Mouse (Mus musculus): ENCODE results near the gene Nprl3. TPM values are rescaled to one million over a fixed set of nuclear protein-coding genes. Genes with fewer than 3 reads are reported as not detected.

Nprl3 gene
- 4.8 and 5.8 TPM in 2 replicates for polyA plus RNA-seq (2012)

DNA sequence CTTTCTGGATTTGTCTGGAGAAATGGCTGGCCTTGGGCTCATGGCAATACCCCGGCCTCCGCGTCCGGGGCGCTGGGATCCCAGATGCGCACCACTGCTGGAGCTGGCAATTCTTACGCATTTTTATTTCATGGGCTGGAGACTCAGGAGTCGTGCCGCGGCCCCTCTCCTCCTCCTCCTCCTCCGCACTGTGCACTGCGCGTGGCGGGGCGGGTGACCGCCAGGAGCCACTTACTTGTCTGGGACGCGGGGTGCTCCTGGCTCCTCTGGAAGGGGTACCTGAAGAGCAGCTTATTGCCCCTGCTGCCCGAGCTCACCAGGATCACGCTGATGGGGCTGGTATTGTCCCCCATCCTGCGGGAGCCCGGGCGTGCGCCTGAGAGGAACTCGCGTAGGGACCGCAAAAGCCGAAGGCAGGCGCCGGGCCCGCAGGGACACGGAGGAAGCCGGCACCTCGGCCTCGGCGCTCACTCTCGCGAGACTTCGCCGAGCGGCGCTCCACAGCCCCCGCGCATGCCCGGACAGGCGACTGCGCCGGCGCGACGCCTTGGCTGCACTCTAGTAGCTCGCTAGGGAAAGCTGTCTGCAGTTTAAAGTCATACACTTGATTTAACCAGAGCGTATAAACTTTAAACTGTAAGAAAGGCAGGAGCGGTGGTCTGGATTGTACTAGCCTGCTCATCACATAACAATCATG, at the start of gene Nprl3:
Gene Nprl3, minus strand, starts transcription at position 520 of the 697 bp plus-strand sequence.
- no peaks in the 10 kb centered on the region for H3K27me3 ChIP-seq (ENCODE audit: control insufficient read depth)

DNA sequence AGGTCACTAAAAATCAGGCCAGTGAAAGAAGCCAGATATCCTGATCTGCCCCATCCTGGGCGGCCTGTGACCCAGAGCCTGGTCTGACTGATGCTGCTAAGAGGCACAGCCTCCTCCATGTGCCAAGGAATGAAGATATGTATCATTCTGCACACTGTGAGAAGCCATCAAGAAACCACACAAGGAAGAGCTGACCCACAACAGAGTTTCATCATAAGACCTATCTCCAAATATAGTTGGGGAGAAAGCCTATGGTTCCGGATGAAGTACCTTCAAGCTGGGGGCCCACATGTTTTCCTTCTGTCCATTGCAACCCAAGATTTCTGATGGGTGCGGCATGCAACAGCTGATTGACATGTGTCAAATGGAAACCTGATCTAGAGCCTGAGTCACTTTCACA, 48.5 kb upstream of the Nprl3 start:
- Histone ChIP-seq H3K36me3 (ENCODE audit: control insufficient read depth) (no peaks in the 10 kb centered on the region), H3K4me3 (replicated peaks) (no peak overlapping the region), H3K27me3 (ENCODE audit: control insufficient read depth) (peaks cover 29% of the 10 kb centered on the region), H3K4me1 (ENCODE audit: control insufficient read depth) (peaks cover 11% of the 10 kb centered on the region), H3K9me3 (ENCODE audit: control insufficient read depth, low read length) (no peaks in the 10 kb centered on the region)
- TF ChIP-seq GATA1 (IDR thresholded peaks at IDR 0.05; ENCODE audit: low read length), result no peak
- TF ChIP-seq TAL1 (IDR thresholded peaks at IDR 0.05; ENCODE audit: low read length), result no peak

More for the DNA sequence above, at the start of gene Nprl3:
- peak within 1 kb of the TSS; percentile 83 for H3K4me3 ChIP-seq (replicated peaks)
- TF ChIP-seq GATA1 (IDR thresholded peaks at IDR 0.05; ENCODE audit: low read length) (no peak), TAL1 (IDR thresholded peaks at IDR 0.05; ENCODE audit: low read length) (no peak)
- H3K9me3 ChIP-seq (ENCODE audit: control insufficient read depth, low read length), result no peaks in the 10 kb centered on the region
- peaks cover 64% of the 10 kb centered on the region for H3K36me3 ChIP-seq (ENCODE audit: control insufficient read depth)
- H3K4me1 ChIP-seq (ENCODE audit: control insufficient read depth), result peaks cover 98% of the 10 kb centered on the region

DNA sequence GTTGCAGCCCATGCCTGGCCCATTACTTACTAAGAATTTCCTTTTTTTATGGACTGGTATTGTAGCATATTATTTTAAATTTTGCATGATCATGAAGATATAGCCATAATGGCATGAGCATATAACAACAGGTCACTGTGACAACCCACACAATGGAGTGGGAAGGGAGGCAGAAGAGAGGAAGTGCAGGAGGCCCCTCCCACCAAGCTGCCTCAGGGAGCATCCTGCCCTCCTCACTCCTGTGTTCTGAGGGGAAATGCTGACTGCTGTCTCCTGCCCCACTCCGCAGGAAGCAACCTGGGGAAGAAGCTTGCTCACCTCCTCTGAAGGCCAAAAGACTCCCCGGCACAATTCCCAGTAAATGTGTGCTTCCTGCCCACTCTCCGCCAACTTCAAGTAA, 42.4 kb upstream of the Nprl3 start:
- Histone ChIP-seq H3K36me3 (ENCODE audit: control insufficient read depth) (peaks cover 12% of the 10 kb centered on the region), H3K27me3 (ENCODE audit: control insufficient read depth) (peaks cover 32% of the 10 kb centered on the region)
- no peak for TF ChIP-seq TAL1 (IDR thresholded peaks at IDR 0.05; ENCODE audit: low read length)
- TF ChIP-seq GATA1 (IDR thresholded peaks at IDR 0.05; ENCODE audit: low read length), result no peak

DNA sequence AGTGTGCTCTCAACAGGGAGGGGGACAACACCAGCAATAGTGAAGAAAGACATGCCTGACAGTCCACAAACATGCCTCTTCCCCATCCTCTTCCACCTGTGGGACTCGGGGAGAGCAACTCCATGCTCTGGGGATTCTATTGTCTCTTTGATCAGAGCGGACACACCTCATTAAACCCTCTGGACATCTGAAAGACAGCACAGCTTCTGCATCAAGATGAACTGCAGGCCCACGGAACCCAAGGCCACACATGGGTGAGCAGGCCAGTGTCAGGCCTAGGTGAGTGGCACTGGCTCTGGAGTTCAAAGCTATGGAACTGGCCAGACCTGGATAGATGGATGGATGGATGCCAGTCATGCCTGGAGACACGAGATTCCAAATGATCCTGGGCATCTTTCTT, 41.9 kb upstream of the Nprl3 start:
- Histone ChIP-seq H3K36me3 (ENCODE audit: control insufficient read depth) (peaks cover 16% of the 10 kb centered on the region), H3K4me3 (replicated peaks) (no peak overlapping the region), H3K4me1 (ENCODE audit: control insufficient read depth) (peaks cover 16% of the 10 kb centered on the region), H3K27me3 (ENCODE audit: control insufficient read depth) (peaks cover 30% of the 10 kb centered on the region), H3K9me3 (ENCODE audit: control insufficient read depth, low read length) (no peaks in the 10 kb centered on the region; the same call in 1 of the 2 replicates)
- TF ChIP-seq TAL1 (IDR thresholded peaks at IDR 0.05; ENCODE audit: low read length), result no peak
- no peak for TF ChIP-seq GATA1 (IDR thresholded peaks at IDR 0.05; ENCODE audit: low read length)

More for the DNA sequence above, 42.4 kb upstream of the Nprl3 start:
- Histone ChIP-seq H3K4me3 (replicated peaks) (no peak overlapping the region), H3K4me1 (ENCODE audit: control insufficient read depth) (peaks cover 16% of the 10 kb centered on the region), H3K9me3 (ENCODE audit: control insufficient read depth, low read length) (no peaks in the 10 kb centered on the region; the same call in 1 of the 2 replicates)

DNA sequence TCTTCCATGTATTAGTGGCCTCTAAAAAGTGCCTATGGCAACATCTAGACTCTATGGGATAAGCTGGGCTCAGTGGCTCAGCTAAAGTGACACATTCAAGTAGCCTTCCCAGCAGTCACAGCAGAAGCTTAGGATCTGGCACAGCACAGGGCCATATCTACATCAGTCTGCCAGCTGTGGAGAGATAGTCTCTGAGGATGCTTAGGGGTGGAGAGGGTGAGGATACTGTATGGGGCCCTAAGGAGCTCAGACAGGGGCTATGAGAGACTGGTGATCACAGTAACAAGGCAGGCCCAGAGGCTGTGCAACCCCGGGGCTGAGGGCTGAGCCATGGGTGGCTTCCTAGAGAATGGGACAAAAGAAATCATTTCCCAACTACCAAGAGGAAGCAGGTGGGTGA, 39.5 kb upstream of the Nprl3 start:
- peaks cover 35% of the 10 kb centered on the region for H3K4me1 ChIP-seq (ENCODE audit: control insufficient read depth)
- H3K27me3 ChIP-seq (ENCODE audit: control insufficient read depth), result peaks cover 35% of the 10 kb centered on the region
- no peak for TF ChIP-seq GATA1 (IDR thresholded peaks at IDR 0.05; ENCODE audit: low read length)
- TF ChIP-seq TAL1 (IDR thresholded peaks at IDR 0.05; ENCODE audit: low read length), result no peak
- peaks cover 41% of the 10 kb centered on the region for H3K36me3 ChIP-seq (ENCODE audit: control insufficient read depth)
- H3K4me3 ChIP-seq (replicated peaks), result peak overlapping the region; percentile 11
- H3K9me3 ChIP-seq (ENCODE audit: control insufficient read depth, low read length), result no peaks in the 10 kb centered on the region; the same call in 1 of the 2 replicates

DNA sequence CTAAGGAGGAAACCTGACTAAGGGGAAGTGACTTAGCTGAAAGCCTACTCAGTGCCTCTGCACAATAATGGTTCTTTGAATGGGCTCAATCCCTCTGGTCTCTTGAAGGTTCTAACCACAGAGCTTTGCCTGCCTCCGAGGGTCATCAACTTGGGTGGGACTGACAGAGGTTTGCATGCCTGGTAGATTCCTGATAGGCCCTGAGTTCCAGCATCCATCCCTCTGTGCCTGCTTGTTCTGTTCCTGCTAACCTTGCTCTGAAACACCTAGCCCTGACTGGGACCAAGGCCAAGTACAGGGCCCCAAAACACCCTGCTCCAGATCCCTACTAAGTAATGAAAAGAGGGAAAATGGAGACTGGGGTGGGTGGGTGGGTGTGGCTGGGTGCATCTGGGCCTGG, 35.9 kb upstream of the Nprl3 start:
- H3K9me3 ChIP-seq (ENCODE audit: control insufficient read depth, low read length), result no peaks in the 10 kb centered on the region; the same call in 1 of the 2 replicates
- peaks cover 58% of the 10 kb centered on the region for H3K36me3 ChIP-seq (ENCODE audit: control insufficient read depth)
- no peak for TF ChIP-seq GATA1 (IDR thresholded peaks at IDR 0.05; ENCODE audit: low read length)
- peak overlapping the region; percentile 25 for H3K4me3 ChIP-seq (replicated peaks)
- H3K27me3 ChIP-seq (ENCODE audit: control insufficient read depth), result peaks cover 26% of the 10 kb centered on the region
- peaks cover 56% of the 10 kb centered on the region for H3K4me1 ChIP-seq (ENCODE audit: control insufficient read depth)

DNA sequence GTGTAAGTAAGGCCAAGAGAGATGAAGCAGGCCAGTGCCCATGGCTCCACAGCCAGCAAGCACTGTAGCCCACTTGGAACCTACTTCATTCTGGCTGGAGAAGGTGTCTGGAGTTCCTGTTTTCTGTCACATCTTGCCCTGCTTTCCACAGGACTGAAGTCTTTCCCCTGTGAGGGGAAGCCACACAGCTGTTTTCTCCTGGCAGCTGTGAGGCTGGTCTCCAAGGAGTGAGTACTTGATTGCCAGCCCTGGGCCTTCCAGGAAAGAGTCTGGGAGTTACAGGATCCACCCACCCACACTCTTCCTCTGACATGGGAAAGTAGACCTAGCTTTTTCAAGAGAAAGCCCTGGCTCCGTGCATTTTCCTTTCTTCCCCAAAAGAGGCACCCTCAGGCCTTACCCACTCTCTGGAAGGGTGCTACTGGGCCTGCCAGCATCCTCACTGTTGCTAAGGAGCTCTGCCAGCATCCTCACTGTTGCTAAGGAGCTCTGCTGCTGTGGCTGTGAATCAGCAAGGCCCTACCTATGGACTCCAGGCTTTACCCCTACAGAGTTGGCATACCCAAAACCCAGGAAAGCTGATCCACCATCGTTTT, 35.4 kb upstream of the Nprl3 start:
- no peak for TF ChIP-seq TAL1 (IDR thresholded peaks at IDR 0.05; ENCODE audit: low read length)
- H3K27me3 ChIP-seq (ENCODE audit: control insufficient read depth), result peaks cover 24% of the 10 kb centered on the region
- peaks cover 56% of the 10 kb centered on the region for H3K4me1 ChIP-seq (ENCODE audit: control insufficient read depth)
- H3K9me3 ChIP-seq (ENCODE audit: control insufficient read depth, low read length), result no peaks in the 10 kb centered on the region
- peak overlapping the region; percentile 12 for H3K4me3 ChIP-seq (replicated peaks)
- peaks cover 63% of the 10 kb centered on the region for H3K36me3 ChIP-seq (ENCODE audit: control insufficient read depth)

DNA sequence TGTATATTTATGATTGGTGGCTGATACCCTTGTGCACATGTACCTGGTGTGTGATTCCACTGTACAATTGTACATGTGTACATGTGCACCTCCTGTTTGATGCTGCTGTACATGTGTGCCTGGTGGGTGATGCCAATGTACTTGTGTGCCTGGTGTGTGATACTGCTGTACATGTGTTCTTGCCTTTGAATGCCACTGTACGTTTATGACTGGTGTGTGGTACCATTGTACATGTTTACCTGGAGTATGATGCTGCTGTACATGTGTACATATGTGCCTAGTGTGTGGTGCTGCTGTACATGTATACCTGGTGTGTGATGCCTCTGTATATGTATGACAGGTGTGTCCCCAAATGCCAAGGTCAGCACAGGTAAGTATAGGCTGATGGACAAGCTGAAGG, 34.0 kb upstream of the Nprl3 start:
- Histone ChIP-seq H3K27me3 (ENCODE audit: control insufficient read depth) (peaks cover 20% of the 10 kb centered on the region), H3K4me3 (replicated peaks) (peak overlapping the region; percentile 67)
- TF ChIP-seq TAL1 (IDR thresholded peaks at IDR 0.05; ENCODE audit: low read length), result no peak
- no peak for TF ChIP-seq GATA1 (IDR thresholded peaks at IDR 0.05; ENCODE audit: low read length)

More for the DNA sequence above, 34.0 kb upstream of the Nprl3 start:
- Histone ChIP-seq H3K4me1 (ENCODE audit: control insufficient read depth) (peaks cover 46% of the 10 kb centered on the region), H3K36me3 (ENCODE audit: control insufficient read depth) (peaks cover 66% of the 10 kb centered on the region), H3K9me3 (ENCODE audit: control insufficient read depth, low read length) (no peaks in the 10 kb centered on the region)

All from erythroblast, embryonic 14.5 days (primary cell).